Mouse (Mus musculus): Measurements from ENCODE around the gene Rbbp4.

GRCm38 (mm10) chr4:129362771-129363170 lies 27.6 kb upstream of the Rbbp4 start:
- TF ChIP-seq CTCF (IDR thresholded peaks at IDR 0.05; ENCODE audit: insufficient read depth, low read length) (no peak), POLR2A (IDR thresholded peaks at IDR 0.05; ENCODE audit: borderline replicate concordance, extremely low read depth, low read depth, low read length) (no peak)

Data from lung, adult 2 months (tissue).